Mouse (Mus musculus) stomach, postnatal 0 days (tissue): ENCODE results near the gene Dock4.

Experiments used
- CTCF ChIP-seq: IDR thresholded peaks from 2 replicates; pipeline ENCODE4 v1.5.1; 2016; ENCODE audit warnings: antibody characterized with exemption, low read depth, mild to moderate bottlenecking, moderate library complexity
- EP300 ChIP-seq: optimal IDR thresholded peaks from 2 replicates; pipeline ENCODE3; 2016; ENCODE audit warnings: antibody characterized with exemption

GRCm38 (mm10) chr12:40872716-40873115 is 427.0 kb downstream of the Dock4 start:
- TF ChIP-seq CTCF: no peak
- TF ChIP-seq EP300: no peak
